Mouse (Mus musculus): ENCODE measurements around the gene Kdm2b.

DNA sequence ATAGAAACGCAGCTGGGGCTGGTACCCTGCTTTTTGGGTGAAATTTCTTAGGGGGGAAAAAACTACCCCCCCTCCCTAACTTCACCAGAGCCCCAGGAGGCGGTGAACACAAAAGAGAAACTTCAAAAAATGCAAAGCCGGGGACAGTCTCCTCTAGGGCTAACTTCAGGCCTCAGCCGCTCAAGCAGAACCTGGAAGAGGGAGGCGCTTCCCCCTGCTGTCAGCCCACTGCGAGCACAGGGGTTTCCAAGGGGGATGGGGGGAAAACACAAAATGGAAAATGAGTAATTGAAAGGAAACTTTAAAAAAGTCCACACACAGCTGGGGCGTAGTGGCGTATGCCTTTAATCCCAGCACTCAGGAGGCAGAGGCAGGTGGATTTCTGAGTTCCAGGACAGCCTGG is 3.5 kb downstream of the Kdm2b start:
- no peak for TF ChIP-seq CTCF (IDR thresholded peaks at IDR 0.05; ENCODE audit: borderline replicate concordance, insufficient read depth, low read length)
- no peak for TF ChIP-seq POLR2A (IDR thresholded peaks at IDR 0.05; ENCODE audit: low read depth, low read length)
